11 mouse cellular contexts compared by ENCODE assay signal in genomic region chr2:74753175-74753523, GRCm38 (mm10). TPM values are rescaled to one million over a fixed set of nuclear protein-coding genes. Genes with fewer than 3 reads are reported as not detected.
A peak's percentile ranks its signal among the peaks of the same experiment; 100 is the strongest.
DNase-seq lines count a peak whose midpoint lies in the region; ATAC-seq and TF ChIP-seq lines count a peak whose summit lies in the region.
"Had no signal": no experiment of that assay in that cellular context is flagged by ENCODE, and none has a peak within 500 bp of the region (broad histone marks: within the 10 kb centered on the region; RNA-seq: fewer than 3 reads in every experiment).

No protein-coding gene starts in this region.

- no peak for TF ChIP-seq CTCF in heart, postnatal 0 days (IDR thresholded peaks at IDR 0.05; ENCODE audit: low read depth)

- H3K4me1 ChIP-seq in heart, postnatal 0 days (ENCODE audit: control insufficient read depth, insufficient read depth) = peaks cover 4% of the 10 kb centered on the region; the same call in 1 of the 2 replicates
- peaks cover 0 to 3% of the 10 kb centered on the region in 2 experiments; a peak in 2 of 4 replicates for H3K4me1 ChIP-seq in ES-E14 (ENCODE audit: control insufficient read depth in 2 of 2, insufficient read depth in 2 of 2, low read length in 2 of 2, poor library complexity in 1 of 2)

- H3K27ac ChIP-seq in heart, postnatal 0 days (ENCODE audit: low read depth) = no peak overlapping the region
- H3K27ac ChIP-seq in ES-E14 (ENCODE audit: insufficient read depth, low read depth, low read length, poor library complexity, severe bottlenecking) = no peak overlapping the region

- H3K9ac ChIP-seq in heart, postnatal 0 days (replicated peaks; ENCODE audit: low read depth, low read length) = no peak overlapping the region
- H3K9ac ChIP-seq in ES-E14 (ENCODE audit: insufficient read depth, low read depth, low read length, poor library complexity, severe bottlenecking) = no peak overlapping the region

- H3K36me3 ChIP-seq in heart, postnatal 0 days (replicated peaks; ENCODE audit: control insufficient read depth, insufficient read depth, low read length) = no peaks in the 10 kb centered on the region
- no peaks in the 10 kb centered on the region for H3K36me3 ChIP-seq in ES-E14 (ENCODE audit: control insufficient read depth, insufficient read depth, low read length, poor library complexity, severe bottlenecking)

- in situ Hi-C loops in ES-E14 (cut with MboI; ENCODE audit: low sequenced_read_pairs in 2 of 2, unreplicated experiment in 2 of 2) = no loop called here

- DNase-seq in heart, postnatal 0 days (ENCODE audit: low spot score) = no peak
- DNase-seq in heart, adult 9 months (ENCODE audit: low spot score in 2 of 2) = no peak
- no peak for DNase-seq in ES-E14 (ENCODE audit: low read depth, low spot score)
- peak; percentile 87 for DNase-seq in mesoderm, embryonic 11.5 days (ENCODE audit: low read depth, low spot score)
- no peak for DNase-seq in adrenal gland, postnatal 10 days
- no peak for DNase-seq in left cerebral cortex, adult 8-10 months (ENCODE audit: low spot score in 2 of 2)
- no peak for DNase-seq in layer of hippocampus, postnatal 36 days

- no peaks in the 10 kb centered on the region for H3K9me3 ChIP-seq in heart, postnatal 0 days (replicated peaks; ENCODE audit: control insufficient read depth, low read length)
- no peaks in the 10 kb centered on the region for H3K9me3 ChIP-seq in ES-E14 (ENCODE audit: control insufficient read depth, insufficient read depth, low read depth, low read length)

- H3K4me3 ChIP-seq in heart, postnatal 0 days (ENCODE audit: low read depth, low read length) = peak overlapping the region; percentile 25
- peak overlapping the region; percentile 2 to 38; a peak in 2 of 4 replicates for H3K4me3 ChIP-seq in ES-E14 (ENCODE audit: insufficient read depth in 1 of 2, low read depth in 1 of 2, low read length in 2 of 2, poor library complexity in 1 of 2, severe bottlenecking in 1 of 2)

- TF ChIP-seq EP300 in heart, postnatal 0 days (IDR thresholded peaks at IDR 0.05; ENCODE audit: low read depth) = no peak

- H3K4me2 ChIP-seq in heart, postnatal 0 days (ENCODE audit: low read depth, low read length) = peak overlapping the region; percentile 45

- 2% methylated on average over 25 of the region's 25 CpGs for WGBS in heart, postnatal 0 days

- no peak for ATAC-seq in heart, postnatal 0 days (ENCODE audit: insufficient read depth, low read depth)
- peak; percentile 37 to 44; a peak in 3 of 4 replicates for ATAC-seq in hematopoietic stem cell, adult 5-6 weeks (replicated peaks in 1 of 2; ENCODE audit: insufficient read depth in 1 of 2, low FRiP score in 2 of 2, low TSS enrichment in 1 of 2, low read depth in 1 of 2, poor library complexity in 2 of 2, severe bottlenecking in 2 of 2)

- peaks cover 99% of the 10 kb centered on the region for H3K27me3 ChIP-seq in heart, postnatal 0 days (ENCODE audit: control insufficient read depth, insufficient read depth, low read length)

TF ChIP-seq in ES-E14, 5 proteins besides CTCF, POLR2A, EP300 and RAD21:
- TF ChIP-seq CHD2 (IDR thresholded peaks at IDR 0.05; ENCODE audit: low read depth, low read length) (no peak), HCFC1 (IDR thresholded peaks at IDR 0.05; ENCODE audit: borderline replicate concordance, insufficient read depth, low read length) (no peak)
TF ChIP-seq in ES-E14: peak in this region for 0.

RNA-seq across cellular contexts. Expression of gene Hoxd1, which starts 9.6 kb away (rescaled TPM):
- total RNA-seq in heart, postnatal 0 days (2014; rRNA removed; ENCODE audit: low replicate concordance) = not detected in 2 replicates
- not detected in 2 replicates for polyA plus RNA-seq in heart, postnatal 0 days (2015; fragmentation: Nextera tagmentation; extraction: Ambion mirVana)
- total RNA-seq in ES-E14 (2012; rRNA removed) = 0.26 and 0.36 TPM in 2 replicates
- total RNA-seq in hematopoietic stem cell, adult 5-6 weeks (2017) = not detected in 2 replicates
- not detected for total RNA-seq in adrenal gland, postnatal 10 days (2021)
- total RNA-seq in left cerebral cortex, adult 8-10 months (2022) = under 1 TPM in 2 of 4 experiments, not detected in 2; 0.18 to 0.19 TPM
- total RNA-seq in layer of hippocampus, postnatal 36 days (2021) = under 1 TPM in 1 of 2 experiments, not detected in 1; 0.25 TPM
- total RNA-seq: left cerebral cortex, postnatal 36 days; MEL had no signal
- polyA plus RNA-seq: thymus, postnatal 0 days had no signal

RNA-seq across cellular contexts. Expression of gene Gm28230, which starts 26.6 kb away (rescaled TPM):
- total RNA-seq in heart, postnatal 0 days (2014; rRNA removed; ENCODE audit: low replicate concordance) = 1.6 TPM in 1 of 2 replicates, not detected in the other
- not detected in 2 replicates for polyA plus RNA-seq in heart, postnatal 0 days (2015; fragmentation: Nextera tagmentation; extraction: Ambion mirVana)
- 0.22 TPM in 1 of 2 replicates, not detected in the other for total RNA-seq in ES-E14 (2012; rRNA removed)
- not detected in 2 replicates for total RNA-seq in hematopoietic stem cell, adult 5-6 weeks (2017)
- 1 to 10 TPM in 1 of 2 experiments, under 1 TPM in 1; 0.69 to 1.7 TPM for total RNA-seq in adrenal gland, postnatal 10 days (2021)
- total RNA-seq in left cerebral cortex, adult 8-10 months (2022) = not detected
- not detected for total RNA-seq in layer of hippocampus, postnatal 36 days (2021)
- total RNA-seq: left cerebral cortex, postnatal 36 days; MEL had no signal
- polyA plus RNA-seq: thymus, postnatal 0 days had no signal

RNA-seq across cellular contexts. Expression of gene Hoxd4, which starts 41.4 kb away (rescaled TPM):
- total RNA-seq in heart, postnatal 0 days (2014; rRNA removed; ENCODE audit: low replicate concordance) = 0.19 TPM in 1 of 2 replicates, not detected in the other
- 0.05 and 0.11 TPM in 2 replicates for polyA plus RNA-seq in heart, postnatal 0 days (2015; fragmentation: Nextera tagmentation; extraction: Ambion mirVana)
- 0.16 and 0.94 TPM in 2 replicates for total RNA-seq in ES-E14 (2012; rRNA removed)
- not detected in 2 replicates for total RNA-seq in hematopoietic stem cell, adult 5-6 weeks (2017)
- 10 to 100 TPM in 1 of 2 experiments, 1 to 10 TPM in 1; 7.0 to 18.8 TPM for total RNA-seq in adrenal gland, postnatal 10 days (2021)
- total RNA-seq in left cerebral cortex, adult 8-10 months (2022) = not detected
- total RNA-seq in layer of hippocampus, postnatal 36 days (2021) = not detected
- total RNA-seq: left cerebral cortex, postnatal 36 days; MEL had no signal
- polyA plus RNA-seq: thymus, postnatal 0 days had no signal

RNA-seq across cellular contexts. Expression of gene Hoxd3, which starts 41.4 kb away (rescaled TPM):
- not detected in 2 replicates for total RNA-seq in heart, postnatal 0 days (2014; rRNA removed; ENCODE audit: low replicate concordance)
- polyA plus RNA-seq in heart, postnatal 0 days (2015; fragmentation: Nextera tagmentation; extraction: Ambion mirVana) = 0.04 TPM in 1 of 2 replicates, not detected in the other
- total RNA-seq in ES-E14 (2012; rRNA removed) = 0.40 TPM in 1 of 2 replicates, not detected in the other
- not detected in 2 replicates for total RNA-seq in hematopoietic stem cell, adult 5-6 weeks (2017)
- under 1 TPM; 0.33 to 0.42 TPM for total RNA-seq in adrenal gland, postnatal 10 days (2021)
- total RNA-seq in left cerebral cortex, adult 8-10 months (2022) = not detected
- total RNA-seq in layer of hippocampus, postnatal 36 days (2021) = not detected
- total RNA-seq: left cerebral cortex, postnatal 36 days; MEL had no signal

RNA-seq across cellular contexts. Expression of gene Hoxd8, which starts 48.7 kb away (rescaled TPM):
- total RNA-seq in heart, postnatal 0 days (2014; rRNA removed; ENCODE audit: low replicate concordance) = 1.5 TPM in 1 of 2 replicates, not detected in the other
- polyA plus RNA-seq in heart, postnatal 0 days (2015; fragmentation: Nextera tagmentation; extraction: Ambion mirVana) = 0.23 and 0.26 TPM in 2 replicates
- total RNA-seq in ES-E14 (2012; rRNA removed) = 0.63 and 1.2 TPM in 2 replicates
- total RNA-seq in hematopoietic stem cell, adult 5-6 weeks (2017) = not detected in 2 replicates
- total RNA-seq in adrenal gland, postnatal 10 days (2021) = 10 to 100 TPM; 25.0 to 26.2 TPM
- total RNA-seq in left cerebral cortex, adult 8-10 months (2022) = not detected
- total RNA-seq in layer of hippocampus, postnatal 36 days (2021) = not detected
- total RNA-seq: left cerebral cortex, postnatal 36 days had no signal
